Mouse (Mus musculus) testis, adult 2 months (tissue): ENCODE data around the gene Alms1.

Source experiments
- CTCF ChIP-seq: fragments of 200-500 bp; IDR thresholded peaks from 2 replicates; pipeline ENCODE4 v1.5.1; 2012; ENCODE audit warnings: low read depth, mild to moderate bottlenecking, inconsistent platforms, low read length, moderate library complexity; ENCODE audit not compliant: control insufficient read depth, insufficient read depth, insufficient replicate concordance
- POLR2A ChIP-seq: fragments of 200-500 bp; IDR thresholded peaks from 2 replicates; pipeline ENCODE4 v1.6.1; 2012; ENCODE audit warnings: low read depth, mild to moderate bottlenecking, inconsistent platforms, low read length, moderate library complexity; ENCODE audit not compliant: control insufficient read depth

- TF ChIP-seq CTCF, result no peak
- no peak for TF ChIP-seq POLR2A
Observed at GRCm38 (mm10) chr6:85620826-85621225, 33.5 kb downstream of the Alms1 start.
